8 mouse cellular contexts compared by ENCODE assay signal in the genomic region with DNA sequence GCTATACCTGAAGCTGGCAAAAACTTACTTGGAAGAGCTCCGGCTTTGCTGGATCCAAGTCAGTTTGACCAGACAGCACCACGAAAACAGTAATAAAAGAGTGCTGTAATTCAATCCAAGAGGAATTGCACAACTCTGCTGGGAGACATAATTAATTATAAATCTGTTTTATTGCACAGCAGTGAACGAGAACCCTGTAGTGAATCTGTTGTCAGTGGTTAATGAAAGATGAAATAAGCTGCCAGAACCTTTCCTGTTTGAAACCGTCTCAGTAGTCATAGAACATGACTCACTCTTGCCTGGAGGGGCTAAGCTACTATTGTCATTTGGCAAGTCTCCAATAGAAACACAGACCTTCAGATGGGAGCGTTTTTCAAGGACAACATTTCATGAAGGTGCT. TPM values are rescaled to one million over a fixed set of nuclear protein-coding genes. Genes with fewer than 3 reads are reported as not detected.
A peak's percentile ranks its signal among the peaks of the same experiment; 100 is the strongest.
DNase-seq lines count a peak whose midpoint lies in the region; ATAC-seq and TF ChIP-seq lines count a peak whose summit lies in the region.

No protein-coding gene starts in this region.

- TF ChIP-seq EP300 in liver, embryonic 14.5 days (IDR thresholded peaks at IDR 0.05; ENCODE audit: low read depth) = no peak

- peak overlapping the region; percentile 90; the same call in 1 of the 2 replicates for H3K9ac ChIP-seq in heart, embryonic 12.5 days
- H3K9ac ChIP-seq in liver, embryonic 14.5 days (replicated peaks) = peak overlapping the region; percentile 96

- no peaks in the 10 kb centered on the region for H3K27me3 ChIP-seq in heart, embryonic 12.5 days (replicated peaks)
- H3K27me3 ChIP-seq in liver, embryonic 14.5 days (ENCODE audit: control insufficient read depth, insufficient read depth, low read length) = no peaks in the 10 kb centered on the region

- ATAC-seq in heart, embryonic 12.5 days (ENCODE audit: insufficient number of reproducible peaks, low FRiP score) = no peak
- no peak for ATAC-seq in liver, embryonic 14.5 days (ENCODE audit: insufficient read depth)
- no peak for ATAC-seq in cerebellum, adult (ENCODE audit: insufficient number of reproducible peaks, low FRiP score, low TSS enrichment)

- peak in 1 of 2 experiments; percentile 8 for DNase-seq in layer of hippocampus, adult 2 months (ENCODE audit: low spot score in 2 of 2)
- no peak for DNase-seq in layer of hippocampus, postnatal 14 days (ENCODE audit: low spot score in 2 of 2)
- peak; percentile 59 for DNase-seq in adipocyte (ENCODE audit: low spot score)
- no peak for DNase-seq in liver, embryonic 14.5 days (ENCODE audit: low read depth in 3 of 3, low spot score in 3 of 3)
- no peak for DNase-seq in frontal cortex, postnatal 36 days (ENCODE audit: low spot score in 2 of 2)
- DNase-seq in left cerebral cortex, postnatal 4 days = no peak

- no peak for TF ChIP-seq CTCF in layer of hippocampus, adult 2 months (conservative IDR thresholded peaks at IDR 0.05)
- no peak for TF ChIP-seq CTCF in liver, embryonic 14.5 days (IDR thresholded peaks at IDR 0.05; ENCODE audit: low read depth)

- H3K4me3 ChIP-seq in layer of hippocampus, adult 2 months = peak overlapping the region; percentile 81
- peak overlapping the region; percentile 84 for H3K4me3 ChIP-seq in heart, embryonic 12.5 days
- H3K4me3 ChIP-seq in liver, embryonic 14.5 days (ENCODE audit: insufficient read depth in 1 of 2, low read depth in 2 of 2, low read length in 2 of 2) = peak overlapping the region; percentile 75 to 82

- intact Hi-C loops in left cerebral cortex, postnatal 4 days (cut with DNase I) = no loop called here

- WGBS in heart, embryonic 12.5 days = 44% methylated on average over 5 of the region's 5 CpGs
- WGBS in liver, embryonic 14.5 days (ENCODE audit: insufficient replicate concordance) = 49% methylated on average over 5 of the region's 5 CpGs

- peak overlapping the region; percentile 100 for H3K27ac ChIP-seq in layer of hippocampus, adult 2 months
- H3K27ac ChIP-seq in heart, embryonic 12.5 days (ENCODE audit: poor library complexity, severe bottlenecking) = peak overlapping the region; percentile 97
- H3K27ac ChIP-seq in liver, embryonic 14.5 days = peak overlapping the region; percentile 94

- H3K4me2 ChIP-seq in heart, embryonic 12.5 days = peak overlapping the region; percentile 98
- peak overlapping the region; percentile 81 for H3K4me2 ChIP-seq in liver, embryonic 14.5 days (ENCODE audit: low read depth)

- H3K36me3 ChIP-seq in heart, embryonic 12.5 days = no peaks in the 10 kb centered on the region; the same call in 1 of the 2 replicates
- H3K36me3 ChIP-seq in liver, embryonic 14.5 days (replicated peaks; ENCODE audit: control insufficient read depth, insufficient read depth, low read depth) = no peaks in the 10 kb centered on the region

- H3K9me3 ChIP-seq in heart, embryonic 12.5 days (replicated peaks) = no peaks in the 10 kb centered on the region
- no peaks in the 10 kb centered on the region for H3K9me3 ChIP-seq in liver, embryonic 14.5 days (ENCODE audit: control insufficient read depth, low read length)

- H3K4me1 ChIP-seq in heart, embryonic 12.5 days (replicated peaks) = peaks cover 12% of the 10 kb centered on the region
- peaks cover 8 to 9% of the 10 kb centered on the region in 2 experiments for H3K4me1 ChIP-seq in liver, embryonic 14.5 days (replicated peaks; ENCODE audit: control insufficient read depth in 2 of 2, insufficient read depth in 2 of 2, low read length in 1 of 2)

RNA-seq across cellular contexts. Expression of a gene that starts 0.7 kb away (rescaled TPM):
- 10 to 100 TPM; 85.4 to 95.3 TPM for total RNA-seq in layer of hippocampus, adult 2 months (2021)
- 10 to 100 TPM; 64.0 to 76.4 TPM for total RNA-seq in layer of hippocampus, postnatal 14 days (2021)
- polyA plus RNA-seq in heart, embryonic 12.5 days (2016; fragmentation: Nextera tagmentation; extraction: Ambion mirVana) = 38.1 and 39.9 TPM in 2 replicates
- 24.0 and 34.6 TPM in 2 replicates for polyA plus RNA-seq in liver, embryonic 14.5 days (2012; rRNA removed)
- 27.5 and 28.3 TPM in 2 replicates for polyA plus RNA-seq in liver, embryonic 14.5 days (2014; fragmentation: Nextera tagmentation; extraction: Ambion mirVana)
- 10 to 100 TPM; 80.3 to 90.2 TPM for total RNA-seq in left cerebral cortex, postnatal 4 days (2021)

RNA-seq across cellular contexts. Expression of a gene that starts 22.8 kb away (rescaled TPM):
- 10 to 100 TPM; 47.5 to 54.4 TPM for total RNA-seq in layer of hippocampus, adult 2 months (2021)
- 10 to 100 TPM; 45.7 to 46.0 TPM for total RNA-seq in layer of hippocampus, postnatal 14 days (2021)
- 46.9 and 50.0 TPM in 2 replicates for polyA plus RNA-seq in heart, embryonic 12.5 days (2016; fragmentation: Nextera tagmentation; extraction: Ambion mirVana)
- 3.4 and 5.2 TPM in 2 replicates for polyA plus RNA-seq in liver, embryonic 14.5 days (2012; rRNA removed)
- 11.7 and 12.8 TPM in 2 replicates for polyA plus RNA-seq in liver, embryonic 14.5 days (2014; fragmentation: Nextera tagmentation; extraction: Ambion mirVana)
- 10 to 100 TPM; 49.7 to 54.7 TPM for total RNA-seq in left cerebral cortex, postnatal 4 days (2021)

RNA-seq across cellular contexts. Expression of a gene that starts 23.1 kb away (rescaled TPM):
- total RNA-seq in layer of hippocampus, adult 2 months (2021) = 10 to 100 TPM; 58.8 to 60.1 TPM
- 10 to 100 TPM; 48.1 to 53.5 TPM for total RNA-seq in layer of hippocampus, postnatal 14 days (2021)
- 47.8 and 49.1 TPM in 2 replicates for polyA plus RNA-seq in heart, embryonic 12.5 days (2016; fragmentation: Nextera tagmentation; extraction: Ambion mirVana)
- polyA plus RNA-seq in liver, embryonic 14.5 days (2012; rRNA removed) = 4.4 and 5.9 TPM in 2 replicates
- 10.9 and 12.3 TPM in 2 replicates for polyA plus RNA-seq in liver, embryonic 14.5 days (2014; fragmentation: Nextera tagmentation; extraction: Ambion mirVana)
- total RNA-seq in left cerebral cortex, postnatal 4 days (2021) = 10 to 100 TPM; 52.2 to 58.5 TPM
